Mouse (Mus musculus): Measurements from ENCODE around the gene Srsf1. TPM values are rescaled to one million over a fixed set of nuclear protein-coding genes. Genes with fewer than 3 reads are reported as not detected.

Gene Srsf1
- 10 to 100 TPM; 80.2 to 99.7 TPM for total RNA-seq (2021)

GRCm38 (mm10) chr11:88046944-88047794 lies at the start of gene Srsf1:
TSS of gene Srsf1 (plus strand) at chr11:88047373.
- DNase-seq, result peak; percentile 97 to 98
- intact Hi-C loops (cut with DNase I), result loop anchor here (2.0 kb wide), 1 partner anchor 60 kb away; the partner anchor contains the start of gene Dynll2

- intact Hi-C loops (cut with DNase I), result no loop called here
- DNase-seq, result no peak
Observed at GRCm38 (mm10) chr11:87999751-88000150, 47.4 kb upstream of the Srsf1 start.

- no peak for DNase-seq
- intact Hi-C loops (cut with DNase I), result no loop called here
Observed at GRCm38 (mm10) chr11:88002738-88003137, 44.4 kb upstream of the Srsf1 start.

- intact Hi-C loops (cut with DNase I), result no loop called here
- no peak for DNase-seq
Observed at GRCm38 (mm10) chr11:88004123-88004522, 43.0 kb upstream of the Srsf1 start.

- intact Hi-C loops (cut with DNase I), result no loop called here
- DNase-seq, result no peak
Observed at GRCm38 (mm10) chr11:88008641-88009040, 38.5 kb upstream of the Srsf1 start.

- intact Hi-C loops (cut with DNase I), result no loop called here
- peak; percentile 13 to 18 for DNase-seq
Observed at GRCm38 (mm10) chr11:88009542-88010190, 37.5 kb upstream of the Srsf1 start.

GRCm38 (mm10) chr11:88011208-88011913 lies 35.8 kb upstream of the Srsf1 start:
- intact Hi-C loops (cut with DNase I), result no loop called here
- DNase-seq, result no peak

- intact Hi-C loops (cut with DNase I), result no loop called here
- DNase-seq, result no peak
Observed at GRCm38 (mm10) chr11:88011914-88012419, 35.2 kb upstream of the Srsf1 start.

GRCm38 (mm10) chr11:88012621-88013244 lies 34.4 kb upstream of the Srsf1 start:
- no peak for DNase-seq
- intact Hi-C loops (cut with DNase I), result no loop called here

- no peak for DNase-seq
- intact Hi-C loops (cut with DNase I), result no loop called here
Observed at GRCm38 (mm10) chr11:88013632-88014031, 33.5 kb upstream of the Srsf1 start.

- intact Hi-C loops (cut with DNase I), result no loop called here
- DNase-seq, result no peak
Observed at GRCm38 (mm10) chr11:88015161-88015560, 32.0 kb upstream of the Srsf1 start.

GRCm38 (mm10) chr11:88015795-88016194 lies 31.4 kb upstream of the Srsf1 start:
- DNase-seq, result no peak
- intact Hi-C loops (cut with DNase I), result no loop called here

- intact Hi-C loops (cut with DNase I), result no loop called here
- DNase-seq, result no peak
Observed at GRCm38 (mm10) chr11:88023933-88024332, 23.2 kb upstream of the Srsf1 start.

- intact Hi-C loops (cut with DNase I), result no loop called here
- no peak for DNase-seq
Observed at GRCm38 (mm10) chr11:88027391-88028035, 19.7 kb upstream of the Srsf1 start.

- DNase-seq, result no peak
Observed at GRCm38 (mm10) chr11:88028193-88028684, 18.9 kb upstream of the Srsf1 start.

GRCm38 (mm10) chr11:88030219-88030618 lies 17.0 kb upstream of the Srsf1 start:
- DNase-seq, result no peak
- intact Hi-C loops (cut with DNase I), result no loop called here

More at GRCm38 (mm10) chr11:88028193-88028684, 18.9 kb upstream of the Srsf1 start:
- intact Hi-C loops (cut with DNase I), result no loop called here

GRCm38 (mm10) chr11:88030836-88031235 lies 16.3 kb upstream of the Srsf1 start:
- DNase-seq, result no peak
- intact Hi-C loops (cut with DNase I), result no loop called here

- DNase-seq, result no peak
- intact Hi-C loops (cut with DNase I), result no loop called here
Observed at GRCm38 (mm10) chr11:88031753-88032152, 15.4 kb upstream of the Srsf1 start.

GRCm38 (mm10) chr11:88035970-88036369 lies 11.2 kb upstream of the Srsf1 start:
- DNase-seq, result no peak
- intact Hi-C loops (cut with DNase I), result no loop called here

GRCm38 (mm10) chr11:88036761-88037251 lies 10.4 kb upstream of the Srsf1 start:
- DNase-seq, result no peak
- intact Hi-C loops (cut with DNase I), result no loop called here
